Mouse (Mus musculus): Measurements from ENCODE around the gene Gtpbp2.

DNA sequence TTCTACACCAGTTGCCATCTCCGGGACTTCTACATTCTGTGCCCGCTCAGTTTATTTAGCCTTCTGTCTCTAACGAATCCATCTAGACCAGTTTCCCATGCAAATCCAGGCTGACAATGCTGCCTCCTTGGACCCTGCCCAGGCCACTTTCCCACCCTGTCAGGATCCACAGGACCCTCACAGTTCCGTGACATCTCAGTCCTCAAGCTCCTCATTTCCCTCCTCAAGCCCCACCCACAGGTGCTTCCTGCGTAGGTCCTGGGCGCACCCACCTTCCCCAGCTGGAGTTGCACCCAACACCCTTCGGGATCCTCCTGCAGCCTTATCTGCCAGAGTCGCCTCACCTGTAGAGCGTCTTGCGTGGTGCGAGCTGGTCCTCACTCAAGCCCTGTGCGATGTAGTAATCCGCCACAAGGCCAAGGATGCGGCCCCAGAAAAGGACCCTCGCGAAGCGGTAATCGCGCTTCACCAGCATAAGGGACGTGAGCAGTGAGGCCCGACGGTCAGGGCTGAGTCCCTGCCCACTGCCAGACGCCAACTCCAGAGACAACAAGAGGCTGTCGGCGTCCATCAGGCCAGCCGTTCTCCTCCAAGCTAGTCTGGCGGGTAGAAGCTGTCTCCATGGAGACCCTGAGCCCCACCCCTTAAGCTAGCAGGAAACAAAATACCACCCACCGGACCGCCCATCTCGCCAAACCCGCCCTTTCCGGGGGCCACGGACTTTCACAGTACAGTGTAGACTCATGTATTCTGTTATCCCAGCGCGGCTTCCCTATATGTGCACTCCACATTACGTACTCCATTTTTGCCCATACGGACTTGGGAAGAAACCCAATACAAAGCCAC lies 17.0 kb upstream of the Gtpbp2 start, which contains the start of gene Rsph9:
- TF ChIP-seq CTCF (IDR thresholded peaks at IDR 0.05; ENCODE audit: low read depth, low read length) (no peak), EP300 (IDR thresholded peaks at IDR 0.05; ENCODE audit: insufficient read depth, low read depth, low read length) (no peak)

All from ES-Bruce4 (cell line).